ENCODE assay signal across 9 mouse cellular contexts in genomic region chr9:66213386-66214032, GRCm38 (mm10). TPM values are rescaled to one million over a fixed set of nuclear protein-coding genes. Genes with fewer than 3 reads are reported as not detected.
DNase-seq lines count a peak whose midpoint lies in the region; ATAC-seq and TF ChIP-seq lines count a peak whose summit lies in the region.
"Had no signal": no experiment of that assay in that cellular context is flagged by ENCODE, and none has a peak within 500 bp of the region (broad histone marks: within the 10 kb centered on the region; RNA-seq: fewer than 3 reads in every experiment).

No protein-coding gene starts in this region.

- H3K9ac ChIP-seq in forebrain, postnatal 0 days = no peak overlapping the region
- H3K9ac ChIP-seq in embryonic facial prominence, embryonic 12.5 days = no peak overlapping the region; the same call in 1 of the 2 replicates
- H3K9ac ChIP-seq in intestine, embryonic 15.5 days = no peak overlapping the region
- H3K9ac ChIP-seq in liver, embryonic 14.5 days (replicated peaks) = peak overlapping the region; percentile 70
- H3K9ac ChIP-seq in forebrain, embryonic 12.5 days = no peak overlapping the region
- H3K9ac ChIP-seq: embryonic facial prominence, embryonic 13.5 days had no signal

- DNase-seq in forebrain, embryonic 10.5 days (ENCODE audit: extremely low spot score, low spot score) = peak; percentile 33
- DNase-seq in forebrain, postnatal 0 days = no peak
- peak; percentile 73 to 77 (median 76) for DNase-seq in liver, embryonic 14.5 days (ENCODE audit: low read depth in 3 of 3, low spot score in 3 of 3)
- peak; percentile 53 to 74 for DNase-seq in spleen, postnatal 36 days (ENCODE audit: low spot score in 2 of 2)
- no peak for DNase-seq in layer of hippocampus, adult 2 months (ENCODE audit: low spot score in 2 of 2)

- no peak overlapping the region for H3K4me3 ChIP-seq in forebrain, embryonic 10.5 days
- H3K4me3 ChIP-seq in forebrain, postnatal 0 days (ENCODE audit: low read depth, low read length) = no peak overlapping the region
- H3K4me3 ChIP-seq in embryonic facial prominence, embryonic 12.5 days = no peak overlapping the region
- no peak overlapping the region for H3K4me3 ChIP-seq in intestine, embryonic 15.5 days (replicated peaks)
- H3K4me3 ChIP-seq in liver, embryonic 14.5 days (ENCODE audit: insufficient read depth in 1 of 2, low read depth in 2 of 2, low read length in 2 of 2) = peak overlapping the region; percentile 17 to 40
- H3K4me3 ChIP-seq in layer of hippocampus, adult 2 months = no peak overlapping the region
- no peak overlapping the region for H3K4me3 ChIP-seq in forebrain, embryonic 12.5 days (replicated peaks)
- H3K4me3 ChIP-seq: embryonic facial prominence, embryonic 13.5 days had no signal

- peaks cover 40% of the 10 kb centered on the region for H3K4me1 ChIP-seq in forebrain, embryonic 10.5 days
- H3K4me1 ChIP-seq in forebrain, postnatal 0 days (ENCODE audit: insufficient read depth) = no peaks in the 10 kb centered on the region
- peaks cover 22% of the 10 kb centered on the region for H3K4me1 ChIP-seq in embryonic facial prominence, embryonic 12.5 days
- H3K4me1 ChIP-seq in intestine, embryonic 15.5 days (replicated peaks) = peaks cover 16% of the 10 kb centered on the region; the same call in 1 of the 2 replicates
- H3K4me1 ChIP-seq in liver, embryonic 14.5 days (replicated peaks; ENCODE audit: control insufficient read depth in 2 of 2, insufficient read depth in 2 of 2, low read length in 1 of 2) = peaks cover 37 to 42% of the 10 kb centered on the region in 2 experiments
- H3K4me1 ChIP-seq in forebrain, embryonic 12.5 days = peaks cover 19% of the 10 kb centered on the region

- no peak for TF ChIP-seq CTCF in forebrain, postnatal 0 days (IDR thresholded peaks at IDR 0.05; ENCODE audit: low read depth)
- no peak; the same call in 1 of the 2 replicates for TF ChIP-seq CTCF in liver, embryonic 14.5 days (IDR thresholded peaks at IDR 0.05; ENCODE audit: low read depth)
- TF ChIP-seq CTCF in layer of hippocampus, adult 2 months (conservative IDR thresholded peaks at IDR 0.05) = no peak

- peak; percentile 53 for TF ChIP-seq EP300 in liver, embryonic 14.5 days (IDR thresholded peaks at IDR 0.05; ENCODE audit: low read depth)

- ATAC-seq in forebrain, postnatal 0 days = no peak
- 0 out of 2 replicates have a peak, but pooled peaks have one; percentile 32 for ATAC-seq in embryonic facial prominence, embryonic 12.5 days (ENCODE audit: insufficient number of reproducible peaks, insufficient read depth, low FRiP score, low TSS enrichment)
- peak; percentile 91 for ATAC-seq in intestine, embryonic 15.5 days
- ATAC-seq in liver, embryonic 14.5 days (ENCODE audit: insufficient read depth) = peak; percentile 95
- no peak for ATAC-seq in forebrain, embryonic 12.5 days (ENCODE audit: low FRiP score)

- no peaks in the 10 kb centered on the region for H3K9me3 ChIP-seq in forebrain, embryonic 10.5 days
- no peaks in the 10 kb centered on the region for H3K9me3 ChIP-seq in forebrain, postnatal 0 days (ENCODE audit: low read length)
- H3K9me3 ChIP-seq in embryonic facial prominence, embryonic 12.5 days = no peaks in the 10 kb centered on the region
- no peaks in the 10 kb centered on the region for H3K9me3 ChIP-seq in intestine, embryonic 15.5 days
- no peaks in the 10 kb centered on the region for H3K9me3 ChIP-seq in liver, embryonic 14.5 days (ENCODE audit: control insufficient read depth, low read length)
- H3K9me3 ChIP-seq in forebrain, embryonic 12.5 days = no peaks in the 10 kb centered on the region
- H3K9me3 ChIP-seq: embryonic facial prominence, embryonic 13.5 days had no signal

- H3K4me2 ChIP-seq in forebrain, postnatal 0 days (ENCODE audit: low read depth) = no peak overlapping the region
- H3K4me2 ChIP-seq in embryonic facial prominence, embryonic 12.5 days (replicated peaks) = no peak overlapping the region
- H3K4me2 ChIP-seq in intestine, embryonic 15.5 days (replicated peaks) = no peak overlapping the region
- H3K4me2 ChIP-seq in liver, embryonic 14.5 days (ENCODE audit: low read depth) = peak overlapping the region; percentile 80
- H3K4me2 ChIP-seq in forebrain, embryonic 12.5 days = no peak overlapping the region
- H3K4me2 ChIP-seq: embryonic facial prominence, embryonic 13.5 days had no signal

- H3K27me3 ChIP-seq in forebrain, embryonic 10.5 days (ENCODE audit: poor library complexity, severe bottlenecking) = no peaks in the 10 kb centered on the region
- no peaks in the 10 kb centered on the region for H3K27me3 ChIP-seq in forebrain, postnatal 0 days (ENCODE audit: insufficient read depth, low read length)
- H3K27me3 ChIP-seq in embryonic facial prominence, embryonic 12.5 days = no peaks in the 10 kb centered on the region
- H3K27me3 ChIP-seq in intestine, embryonic 15.5 days (replicated peaks) = no peaks in the 10 kb centered on the region
- no peaks in the 10 kb centered on the region for H3K27me3 ChIP-seq in liver, embryonic 14.5 days (ENCODE audit: control insufficient read depth, insufficient read depth, low read length)
- H3K27me3 ChIP-seq in forebrain, embryonic 12.5 days = no peaks in the 10 kb centered on the region
- H3K27me3 ChIP-seq: embryonic facial prominence, embryonic 13.5 days had no signal

- 44% methylated on average over 5 of the region's 5 CpGs for WGBS in forebrain, embryonic 10.5 days
- 43% methylated on average over 5 of the region's 5 CpGs for WGBS in forebrain, postnatal 0 days
- 32% methylated on average over 5 of the region's 5 CpGs for WGBS in embryonic facial prominence, embryonic 12.5 days
- WGBS in intestine, embryonic 15.5 days = 28% methylated on average over 5 of the region's 5 CpGs
- WGBS in liver, embryonic 14.5 days (ENCODE audit: insufficient replicate concordance) = 10% methylated on average over 5 of the region's 5 CpGs
- 37% methylated on average over 5 of the region's 5 CpGs for WGBS in forebrain, embryonic 12.5 days

- H3K27ac ChIP-seq in forebrain, embryonic 10.5 days = peak overlapping the region; percentile 78
- H3K27ac ChIP-seq in forebrain, postnatal 0 days (ENCODE audit: low read depth, low read length) = no peak overlapping the region
- peak overlapping the region; percentile 58; the same call in 1 of the 2 replicates for H3K27ac ChIP-seq in embryonic facial prominence, embryonic 12.5 days
- H3K27ac ChIP-seq in intestine, embryonic 15.5 days = peak overlapping the region; percentile 56
- H3K27ac ChIP-seq in liver, embryonic 14.5 days = peak overlapping the region; percentile 74
- no peak overlapping the region for H3K27ac ChIP-seq in layer of hippocampus, adult 2 months
- no peak overlapping the region for H3K27ac ChIP-seq in forebrain, embryonic 12.5 days
- H3K27ac ChIP-seq: embryonic facial prominence, embryonic 13.5 days had no signal

- H3K36me3 ChIP-seq in forebrain, embryonic 10.5 days (replicated peaks) = no peaks in the 10 kb centered on the region
- H3K36me3 ChIP-seq in forebrain, postnatal 0 days (ENCODE audit: insufficient read depth) = no peaks in the 10 kb centered on the region
- no peaks in the 10 kb centered on the region for H3K36me3 ChIP-seq in embryonic facial prominence, embryonic 12.5 days
- H3K36me3 ChIP-seq in intestine, embryonic 15.5 days = no peaks in the 10 kb centered on the region
- H3K36me3 ChIP-seq in liver, embryonic 14.5 days (replicated peaks; ENCODE audit: control insufficient read depth, insufficient read depth, low read depth) = no peaks in the 10 kb centered on the region
- no peaks in the 10 kb centered on the region for H3K36me3 ChIP-seq in forebrain, embryonic 12.5 days (replicated peaks)
- H3K36me3 ChIP-seq: embryonic facial prominence, embryonic 13.5 days had no signal

RNA-seq across cellular contexts. Expression of gene Dapk2, which starts 55.5 kb away (rescaled TPM):
- 7.6 and 8.9 TPM in 2 replicates for polyA plus RNA-seq in forebrain, embryonic 10.5 days (2016; fragmentation: Nextera tagmentation; extraction: Ambion mirVana)
- 1.9 and 3.4 TPM in 2 replicates for total RNA-seq in forebrain, postnatal 0 days (2014; rRNA removed)
- 1.5 and 1.8 TPM in 2 replicates for polyA plus RNA-seq in forebrain, postnatal 0 days (2015; fragmentation: Nextera tagmentation; extraction: Ambion mirVana)
- polyA plus RNA-seq in embryonic facial prominence, embryonic 12.5 days (2016; fragmentation: Nextera tagmentation; extraction: Ambion mirVana) = 6.0 and 6.6 TPM in 2 replicates
- polyA plus RNA-seq in intestine, embryonic 15.5 days (2015; fragmentation: Nextera tagmentation; extraction: Ambion mirVana) = 6.0 and 7.2 TPM in 2 replicates
- 7.3 and 11.7 TPM in 2 replicates for polyA plus RNA-seq in liver, embryonic 14.5 days (2012; rRNA removed)
- polyA plus RNA-seq in liver, embryonic 14.5 days (2014; fragmentation: Nextera tagmentation; extraction: Ambion mirVana) = 24.6 and 25.2 TPM in 2 replicates
- under 1 TPM; 0.47 to 0.61 TPM for total RNA-seq in layer of hippocampus, adult 2 months (2021)
- polyA plus RNA-seq in forebrain, embryonic 12.5 days (2016; fragmentation: Nextera tagmentation; extraction: Ambion mirVana) = 6.2 and 6.9 TPM in 2 replicates

Comparison
In these comparisons a context has a peak if more than half of its experiments do, and no peak if none do; other contexts are left out.
1. DNase-seq: peak in forebrain, embryonic 10.5 days (single experiment), liver, embryonic 14.5 days (3 of 3) and spleen, postnatal 36 days (2 of 2); none in forebrain, postnatal 0 days (single experiment) and layer of hippocampus, adult 2 months (0 of 2).
2. H3K27ac ChIP-seq: peak in forebrain, embryonic 10.5 days (single experiment), embryonic facial prominence, embryonic 12.5 days (single experiment), intestine, embryonic 15.5 days (single experiment) and liver, embryonic 14.5 days (single experiment); none in forebrain, postnatal 0 days (single experiment), layer of hippocampus, adult 2 months (single experiment) and forebrain, embryonic 12.5 days (single experiment).
3. H3K4me3 ChIP-seq: peak in liver, embryonic 14.5 days (2 of 2); none in forebrain, embryonic 10.5 days (single experiment), forebrain, postnatal 0 days (single experiment), embryonic facial prominence, embryonic 12.5 days (single experiment), intestine, embryonic 15.5 days (single experiment), layer of hippocampus, adult 2 months (single experiment) and forebrain, embryonic 12.5 days (single experiment).
4. ATAC-seq: peak in embryonic facial prominence, embryonic 12.5 days (single experiment), intestine, embryonic 15.5 days (single experiment) and liver, embryonic 14.5 days (single experiment); none in forebrain, postnatal 0 days (single experiment) and forebrain, embryonic 12.5 days (single experiment).